ENCODE assay signal across 24 mouse cellular contexts in the genomic region with DNA sequence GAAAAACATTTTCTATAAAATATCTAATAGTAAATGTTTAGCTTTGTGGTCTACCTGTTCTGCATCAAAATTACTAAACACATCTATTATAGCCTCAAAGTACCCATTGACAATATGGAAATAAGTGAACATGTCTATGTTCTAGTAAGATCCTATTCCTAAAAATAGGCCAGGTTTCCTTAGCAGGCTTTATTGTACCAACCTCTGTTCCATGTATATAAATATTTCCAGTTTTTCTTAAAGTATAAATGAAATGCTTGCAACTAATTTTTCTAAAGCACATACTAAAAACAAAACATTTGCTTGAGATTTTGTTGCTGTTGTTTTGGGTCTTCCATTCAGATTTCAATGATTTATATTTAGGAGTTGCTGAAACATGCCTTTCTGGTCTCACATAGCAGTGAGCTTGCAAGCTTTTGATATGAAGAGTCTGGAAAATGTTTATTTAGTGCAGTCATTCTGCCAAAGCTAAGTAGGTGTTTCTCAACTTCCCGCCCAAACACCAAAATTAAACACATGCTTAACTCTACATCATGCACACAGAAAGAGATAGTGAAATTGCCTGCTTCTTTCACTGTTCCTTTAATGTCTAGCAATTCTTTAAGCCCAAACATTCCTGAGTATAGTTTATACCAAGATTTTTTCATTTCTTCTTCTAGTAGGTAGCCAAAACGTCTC.
DNase-seq lines count a peak whose midpoint lies in the region; ATAC-seq and TF ChIP-seq lines count a peak whose summit lies in the region.
"Had no signal": no experiment of that assay in that cellular context is flagged by ENCODE, and none has a peak within 500 bp of the region (broad histone marks: within the 10 kb centered on the region; RNA-seq: fewer than 3 reads in every experiment).

No protein-coding gene starts in this region.

- no peak overlapping the region for H3K4me2 ChIP-seq in embryonic facial prominence, embryonic 14.5 days (ENCODE audit: low read depth, low read length)
- no peak overlapping the region for H3K4me2 ChIP-seq in lung, embryonic 15.5 days
- no peak overlapping the region for H3K4me2 ChIP-seq in midbrain, postnatal 0 days (ENCODE audit: low read depth, low read length, poor library complexity, severe bottlenecking)
- H3K4me2 ChIP-seq: embryonic facial prominence, embryonic 12.5 days; forebrain, embryonic 13.5 days; heart, embryonic 11.5 days; hindbrain, embryonic 12.5 days; hindbrain, embryonic 15.5 days had no signal

- H3K9ac ChIP-seq in embryonic facial prominence, embryonic 14.5 days (ENCODE audit: low read depth, low read length), result no peak overlapping the region
- H3K9ac ChIP-seq in lung, embryonic 15.5 days, result no peak overlapping the region
- H3K9ac ChIP-seq in midbrain, postnatal 0 days (replicated peaks; ENCODE audit: low read length, poor library complexity, severe bottlenecking), result no peak overlapping the region
- H3K9ac ChIP-seq: embryonic facial prominence, embryonic 12.5 days; forebrain, embryonic 13.5 days; hindbrain, embryonic 12.5 days; hindbrain, embryonic 15.5 days had no signal

- TF ChIP-seq CTCF in midbrain, postnatal 0 days (IDR thresholded peaks at IDR 0.05), result no peak
- no peak for TF ChIP-seq CTCF in kidney, adult 2 months (conservative IDR thresholded peaks at IDR 0.05; ENCODE audit: insufficient read depth, insufficient read length, low read depth, low read length)

- TF ChIP-seq POLR2A in kidney, adult 2 months (IDR thresholded peaks at IDR 0.05; ENCODE audit: low read depth, low read length), result no peak

- DNase-seq in embryonic facial prominence, embryonic 14.5 days (ENCODE audit: low spot score), result peak; percentile 33
- DNase-seq in embryonic facial prominence, embryonic 10.5 days (ENCODE audit: low spot score), result no peak
- DNase-seq in lung, postnatal 14 days, result no peak
- peak; percentile 22 for DNase-seq in lung, postnatal 10 days
- peak; percentile 36 for DNase-seq in telencephalon, adult 2 months (ENCODE audit: low read depth, low spot score)
- DNase-seq in midbrain, postnatal 0 days (ENCODE audit: low spot score), result no peak
- no peak for DNase-seq in kidney, adult 2 months
- DNase-seq: adrenal gland, adult 8-10 months; adrenal gland, postnatal 25 days; cerebellum, adult 18-20 months; cerebellum, adult 9-10 months; cerebellum, postnatal 14 days; gastrocnemius, postnatal 10 days; gastrocnemius, postnatal 36 days; heart, adult 2 months had no signal

- WGBS in embryonic facial prominence, embryonic 14.5 days, result 72% methylated on average over 2 of the region's 2 CpGs
- WGBS in embryonic facial prominence, embryonic 10.5 days, result 83% methylated on average over 2 of the region's 2 CpGs
- WGBS in lung, embryonic 15.5 days, result 17% methylated on average over 2 of the region's 2 CpGs
- WGBS in midbrain, postnatal 0 days, result 91% methylated on average over 2 of the region's 2 CpGs
- WGBS in kidney, adult 2 months, result 79% methylated on average over 2 of the region's 2 CpGs

- no peak for ATAC-seq in embryonic facial prominence, embryonic 14.5 days (ENCODE audit: low read depth)
- ATAC-seq in lung, embryonic 15.5 days (ENCODE audit: borderline replicate concordance, extremely low read depth, low FRiP score, low TSS enrichment), result peak; percentile 92; the same call in 1 of the 2 replicates
- ATAC-seq in midbrain, postnatal 0 days (ENCODE audit: low FRiP score), result no peak
- ATAC-seq: activated CD4-positive, CD25-positive, alpha-beta regulatory T cell, adult 4 months; forebrain, embryonic 13.5 days; forebrain, embryonic 16.5 days had no signal

- no peaks in the 10 kb centered on the region for H3K27me3 ChIP-seq in embryonic facial prominence, embryonic 14.5 days (replicated peaks; ENCODE audit: control insufficient read depth, insufficient read depth, low read length)
- no peaks in the 10 kb centered on the region for H3K27me3 ChIP-seq in embryonic facial prominence, embryonic 10.5 days (replicated peaks; ENCODE audit: low read depth, poor library complexity, severe bottlenecking)
- no peaks in the 10 kb centered on the region for H3K27me3 ChIP-seq in lung, embryonic 15.5 days
- H3K27me3 ChIP-seq in midbrain, postnatal 0 days (ENCODE audit: insufficient read depth, low read length), result no peaks in the 10 kb centered on the region
- H3K27me3 ChIP-seq in kidney, adult 2 months (replicated peaks; ENCODE audit: control insufficient read depth, insufficient read depth, low read length), result no peaks in the 10 kb centered on the region
- H3K27me3 ChIP-seq: embryonic facial prominence, embryonic 12.5 days; forebrain, embryonic 13.5 days; hindbrain, embryonic 12.5 days; hindbrain, embryonic 15.5 days had no signal

- H3K4me3 ChIP-seq in embryonic facial prominence, embryonic 14.5 days (ENCODE audit: low read depth, low read length), result no peak overlapping the region
- no peak overlapping the region for H3K4me3 ChIP-seq in embryonic facial prominence, embryonic 10.5 days
- no peak overlapping the region for H3K4me3 ChIP-seq in lung, embryonic 15.5 days
- no peak overlapping the region for H3K4me3 ChIP-seq in midbrain, postnatal 0 days (ENCODE audit: low read depth, low read length)
- no peak overlapping the region for H3K4me3 ChIP-seq in kidney, adult 2 months (ENCODE audit: insufficient read depth, low read depth, low read length)
- H3K4me3 ChIP-seq: embryonic facial prominence, embryonic 12.5 days; erythroblast, embryonic 14.5 days; forebrain, embryonic 13.5 days; heart, adult 2 months; hindbrain, embryonic 12.5 days; hindbrain, embryonic 15.5 days had no signal

- no peaks in the 10 kb centered on the region for H3K4me1 ChIP-seq in embryonic facial prominence, embryonic 14.5 days (ENCODE audit: control insufficient read depth, insufficient read depth, low read length)
- peaks cover 8% of the 10 kb centered on the region for H3K4me1 ChIP-seq in embryonic facial prominence, embryonic 10.5 days
- H3K4me1 ChIP-seq in lung, embryonic 15.5 days, result peaks cover 17% of the 10 kb centered on the region
- no peaks in the 10 kb centered on the region for H3K4me1 ChIP-seq in midbrain, postnatal 0 days (ENCODE audit: insufficient read depth, low read length)
- no peaks in the 10 kb centered on the region for H3K4me1 ChIP-seq in kidney, adult 2 months (ENCODE audit: control insufficient read depth, insufficient read depth, low read length)
- H3K4me1 ChIP-seq: forebrain, embryonic 13.5 days; hindbrain, embryonic 12.5 days; hindbrain, embryonic 15.5 days had no signal

- peaks cover 3% of the 10 kb centered on the region; the same call in 1 of the 2 replicates for H3K9me3 ChIP-seq in embryonic facial prominence, embryonic 14.5 days (ENCODE audit: control insufficient read depth, low read length)
- H3K9me3 ChIP-seq in embryonic facial prominence, embryonic 10.5 days, result no peaks in the 10 kb centered on the region
- H3K9me3 ChIP-seq in lung, embryonic 15.5 days, result no peaks in the 10 kb centered on the region
- 0 out of 2 replicates have a peak, but pooled peaks cover 4% of the 10 kb centered on the region for H3K9me3 ChIP-seq in midbrain, postnatal 0 days (ENCODE audit: low read length)
- H3K9me3 ChIP-seq: embryonic facial prominence, embryonic 12.5 days; hindbrain, embryonic 12.5 days; hindbrain, embryonic 15.5 days had no signal

- no peaks in the 10 kb centered on the region for H3K36me3 ChIP-seq in embryonic facial prominence, embryonic 14.5 days (ENCODE audit: control insufficient read depth, insufficient read depth, low read length)
- H3K36me3 ChIP-seq in embryonic facial prominence, embryonic 10.5 days (replicated peaks), result no peaks in the 10 kb centered on the region
- no peaks in the 10 kb centered on the region for H3K36me3 ChIP-seq in lung, embryonic 15.5 days
- H3K36me3 ChIP-seq in midbrain, postnatal 0 days (ENCODE audit: insufficient read depth, low read length), result no peaks in the 10 kb centered on the region
- no peaks in the 10 kb centered on the region for H3K36me3 ChIP-seq in kidney, adult 2 months (ENCODE audit: control insufficient read depth, insufficient read depth, low read length)
- H3K36me3 ChIP-seq: embryonic facial prominence, embryonic 12.5 days; hindbrain, embryonic 12.5 days; hindbrain, embryonic 15.5 days had no signal

- no peak overlapping the region for H3K27ac ChIP-seq in embryonic facial prominence, embryonic 14.5 days (replicated peaks; ENCODE audit: low read depth, low read length)
- H3K27ac ChIP-seq in embryonic facial prominence, embryonic 10.5 days (replicated peaks), result no peak overlapping the region
- no peak overlapping the region for H3K27ac ChIP-seq in lung, embryonic 15.5 days
- H3K27ac ChIP-seq in midbrain, postnatal 0 days (ENCODE audit: low read depth, low read length), result no peak overlapping the region
- H3K27ac ChIP-seq in kidney, adult 2 months (ENCODE audit: insufficient read depth, low read depth, low read length), result no peak overlapping the region
- H3K27ac ChIP-seq: embryonic facial prominence, embryonic 12.5 days; forebrain, embryonic 13.5 days; heart, adult 2 months; hindbrain, embryonic 12.5 days; hindbrain, embryonic 15.5 days had no signal

Comparison
In these comparisons a context has a peak if more than half of its experiments do, and no peak if none do; other contexts are left out.
1. DNase-seq: peak in embryonic facial prominence, embryonic 14.5 days (single experiment), lung, postnatal 10 days (single experiment) and telencephalon, adult 2 months (single experiment); none in embryonic facial prominence, embryonic 10.5 days (single experiment), lung, postnatal 14 days (single experiment), midbrain, postnatal 0 days (single experiment) and kidney, adult 2 months (single experiment).